8 mouse cellular contexts compared by ENCODE assay signal in the genomic region with DNA sequence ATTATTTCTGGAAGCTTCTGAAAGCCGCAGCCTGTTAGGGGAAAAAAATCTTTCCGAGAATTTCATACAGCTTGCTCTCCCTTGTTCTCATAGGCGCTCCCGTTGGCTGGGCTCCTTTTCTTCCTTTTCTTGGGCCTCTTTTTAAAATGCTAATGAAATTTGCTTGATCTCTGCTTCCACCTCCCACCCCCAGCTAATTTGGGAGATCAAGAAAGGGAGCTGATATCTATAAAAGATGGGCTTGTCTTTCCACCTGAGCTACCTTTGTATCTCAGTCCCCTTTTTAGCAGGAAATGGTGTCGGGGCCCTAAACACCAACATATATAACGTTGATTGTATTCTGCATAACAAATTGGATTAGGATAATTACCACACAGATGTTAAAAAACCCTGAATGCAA.
DNase-seq lines count a peak whose midpoint lies in the region; ATAC-seq and TF ChIP-seq lines count a peak whose summit lies in the region.

No protein-coding gene starts in this region.

- TF ChIP-seq POLR2A in lung, adult 2 months (IDR thresholded peaks at IDR 0.05; ENCODE audit: borderline replicate concordance, extremely low read depth, low read depth, low read length): no peak

- H3K9me3 ChIP-seq in lung, embryonic 15.5 days: no peaks in the 10 kb centered on the region
- no peaks in the 10 kb centered on the region for H3K9me3 ChIP-seq in forebrain, embryonic 13.5 days (replicated peaks)
- H3K9me3 ChIP-seq in limb, embryonic 15.5 days: no peaks in the 10 kb centered on the region
- H3K9me3 ChIP-seq in stomach, embryonic 14.5 days (ENCODE audit: control insufficient read depth, low read depth, low read length): no peaks in the 10 kb centered on the region

- no peak for ATAC-seq in lung, embryonic 15.5 days (ENCODE audit: borderline replicate concordance, extremely low read depth, low FRiP score, low TSS enrichment)
- ATAC-seq in forebrain, embryonic 13.5 days: peak; percentile 48
- no peak for ATAC-seq in limb, embryonic 15.5 days (ENCODE audit: insufficient number of reproducible peaks, low FRiP score, low TSS enrichment, low read depth)
- ATAC-seq in stomach, embryonic 14.5 days (ENCODE audit: insufficient number of reproducible peaks, insufficient read depth, low FRiP score, low read depth): no peak

- peak overlapping the region; percentile 48 for H3K4me2 ChIP-seq in lung, embryonic 15.5 days
- H3K4me2 ChIP-seq in forebrain, embryonic 13.5 days: peak overlapping the region; percentile 47
- peak overlapping the region; percentile 38 for H3K4me2 ChIP-seq in limb, embryonic 15.5 days
- H3K4me2 ChIP-seq in stomach, embryonic 14.5 days (replicated peaks; ENCODE audit: low read depth, low read length): peak overlapping the region; percentile 39

- H3K27me3 ChIP-seq in lung, embryonic 15.5 days: no peaks in the 10 kb centered on the region
- no peaks in the 10 kb centered on the region for H3K27me3 ChIP-seq in forebrain, embryonic 13.5 days
- no peaks in the 10 kb centered on the region for H3K27me3 ChIP-seq in limb, embryonic 15.5 days
- H3K27me3 ChIP-seq in stomach, embryonic 14.5 days (ENCODE audit: control insufficient read depth, insufficient read depth, low read length): no peaks in the 10 kb centered on the region

- WGBS in lung, embryonic 15.5 days: 44% methylated on average over 6 of the region's 6 CpGs
- 47% methylated on average over 6 of the region's 6 CpGs for WGBS in lung, adult 2 months
- WGBS in forebrain, embryonic 13.5 days: 21% methylated on average over 6 of the region's 6 CpGs
- WGBS in limb, embryonic 15.5 days: 35% methylated on average over 6 of the region's 6 CpGs
- 48% methylated on average over 6 of the region's 6 CpGs for WGBS in stomach, embryonic 14.5 days

- H3K27ac ChIP-seq in lung, embryonic 15.5 days: no peak overlapping the region
- H3K27ac ChIP-seq in forebrain, embryonic 13.5 days: peak overlapping the region; percentile 84
- 0 out of 2 replicates have a peak overlapping the region, but pooled peaks have one; percentile 43 for H3K27ac ChIP-seq in limb, embryonic 15.5 days
- no peak overlapping the region for H3K27ac ChIP-seq in stomach, embryonic 14.5 days (ENCODE audit: low read length)

- no peak for DNase-seq in lung, adult 2 months
- DNase-seq in cerebellum, adult 9-10 months: no peak
- DNase-seq in thymus, adult 18-20 months: no peak
- DNase-seq in cerebellum, adult 8-10 months: no peak

- H3K4me1 ChIP-seq in lung, embryonic 15.5 days: peaks cover 3% of the 10 kb centered on the region; the same call in 1 of the 2 replicates
- no peaks in the 10 kb centered on the region for H3K4me1 ChIP-seq in lung, adult 2 months (ENCODE audit: control insufficient read depth, insufficient read depth, low read length)
- H3K4me1 ChIP-seq in forebrain, embryonic 13.5 days: peaks cover 16% of the 10 kb centered on the region; the same call in 1 of the 2 replicates
- no peaks in the 10 kb centered on the region for H3K4me1 ChIP-seq in limb, embryonic 15.5 days
- no peaks in the 10 kb centered on the region for H3K4me1 ChIP-seq in stomach, embryonic 14.5 days (ENCODE audit: control insufficient read depth, insufficient read depth, low read length)

- H3K4me3 ChIP-seq in lung, embryonic 15.5 days: no peak overlapping the region
- no peak overlapping the region for H3K4me3 ChIP-seq in lung, adult 2 months (replicated peaks; ENCODE audit: extremely low read depth, low read depth, low read length)
- no peak overlapping the region for H3K4me3 ChIP-seq in forebrain, embryonic 13.5 days
- peak overlapping the region; percentile 19; the same call in 1 of the 2 replicates for H3K4me3 ChIP-seq in limb, embryonic 15.5 days
- H3K4me3 ChIP-seq in stomach, embryonic 14.5 days (ENCODE audit: low read depth, low read length): no peak overlapping the region

- H3K36me3 ChIP-seq in lung, embryonic 15.5 days: no peaks in the 10 kb centered on the region
- H3K36me3 ChIP-seq in forebrain, embryonic 13.5 days (ENCODE audit: poor library complexity, severe bottlenecking): no peaks in the 10 kb centered on the region
- no peaks in the 10 kb centered on the region for H3K36me3 ChIP-seq in limb, embryonic 15.5 days
- H3K36me3 ChIP-seq in stomach, embryonic 14.5 days (ENCODE audit: control insufficient read depth, insufficient read depth, low read length): no peaks in the 10 kb centered on the region

- H3K9ac ChIP-seq in lung, embryonic 15.5 days: no peak overlapping the region
- H3K9ac ChIP-seq in forebrain, embryonic 13.5 days: 0 out of 2 replicates have a peak overlapping the region, but pooled peaks have one; percentile 31
- no peak overlapping the region for H3K9ac ChIP-seq in limb, embryonic 15.5 days
- no peak overlapping the region for H3K9ac ChIP-seq in stomach, embryonic 14.5 days (replicated peaks; ENCODE audit: low read depth, low read length)

- no peak for TF ChIP-seq CTCF in lung, adult 2 months (IDR thresholded peaks at IDR 0.05; ENCODE audit: insufficient read depth, low read length)

Comparison
In these comparisons a context has a peak if more than half of its experiments do, and no peak if none do; other contexts are left out.
1. H3K27ac ChIP-seq: peak in forebrain, embryonic 13.5 days (single experiment) and limb, embryonic 15.5 days (single experiment); none in lung, embryonic 15.5 days (single experiment) and stomach, embryonic 14.5 days (single experiment).
2. Peak in every context shown above with its lines, with median percentiles within 50 percentile points of each other: H3K4me2 ChIP-seq.